Mouse (Mus musculus): ENCODE results near the gene Mid1.
A peak's percentile ranks its signal among the peaks of the same experiment; 100 is the strongest.
"Not testable (repeated sequence)": the region's sequence is repeated elsewhere in the genome, so short reads cannot be mapped to it uniquely, and the experiment has no call there.

Mid1 gene

DNA sequence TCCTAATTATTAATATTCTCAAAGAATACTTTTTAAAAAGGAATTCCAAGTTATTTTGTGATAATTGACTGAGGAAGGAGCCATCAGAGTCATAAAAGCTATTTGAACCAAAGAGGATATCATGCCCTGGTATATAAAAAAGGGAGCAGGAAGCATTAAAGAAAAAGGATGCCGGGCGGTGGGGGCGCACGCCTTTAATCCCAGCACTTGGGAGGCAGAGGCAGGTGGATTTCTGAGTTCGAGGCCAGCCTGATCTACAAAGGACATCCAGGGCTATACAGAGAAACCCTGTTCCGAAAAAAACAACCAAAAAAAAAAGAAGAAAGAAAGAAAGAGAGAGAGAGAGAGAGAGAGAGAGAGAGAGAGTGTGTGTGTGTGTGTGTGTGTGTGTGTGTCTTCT lies 286.6 kb downstream of the Mid1 start:
- peak; percentile 1 for DNase-seq (ENCODE audit: low read depth)

GRCm38 (mm10) chrX:169972131-169972530 lies 287.1 kb downstream of the Mid1 start:
- not testable (repeated sequence) for DNase-seq (ENCODE audit: low read depth)

GRCm38 (mm10) chrX:169972791-169973494 lies 287.9 kb downstream of the Mid1 start:
- DNase-seq (ENCODE audit: low read depth), result peak; percentile 82

GRCm38 (mm10) chrX:169973806-169974205 lies 288.8 kb downstream of the Mid1 start:
- DNase-seq (ENCODE audit: low read depth), result peak; percentile 61

- peak; percentile 39 for DNase-seq (ENCODE audit: low read depth)
Measured at GRCm38 (mm10) chrX:169974456-169974855, 289.5 kb downstream of the Mid1 start.

DNA sequence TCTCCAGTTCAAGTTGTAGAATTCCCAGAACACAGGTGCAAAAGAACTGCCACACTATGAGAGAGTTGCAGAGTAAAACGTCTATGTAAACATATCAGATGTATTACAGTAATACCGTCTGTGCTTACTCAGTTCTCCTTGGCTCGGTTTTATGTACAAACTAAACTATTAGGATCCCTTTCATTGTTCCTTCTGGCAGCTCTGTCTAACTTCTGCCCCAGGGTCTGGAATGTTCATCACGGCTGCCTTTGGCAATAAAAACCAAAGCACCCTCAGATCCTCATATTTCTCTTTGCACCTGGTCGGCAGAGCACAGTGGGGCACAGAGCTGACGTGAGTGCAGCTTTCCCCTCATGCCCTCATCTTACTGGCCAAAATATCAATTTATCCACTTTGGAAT lies 290.0 kb downstream of the Mid1 start:
- not testable (repeated sequence) for DNase-seq (ENCODE audit: low read depth)

- DNase-seq (ENCODE audit: low read depth), result not testable (repeated sequence)
Measured at GRCm38 (mm10) chrX:169975681-169976131, 290.7 kb downstream of the Mid1 start.

DNA sequence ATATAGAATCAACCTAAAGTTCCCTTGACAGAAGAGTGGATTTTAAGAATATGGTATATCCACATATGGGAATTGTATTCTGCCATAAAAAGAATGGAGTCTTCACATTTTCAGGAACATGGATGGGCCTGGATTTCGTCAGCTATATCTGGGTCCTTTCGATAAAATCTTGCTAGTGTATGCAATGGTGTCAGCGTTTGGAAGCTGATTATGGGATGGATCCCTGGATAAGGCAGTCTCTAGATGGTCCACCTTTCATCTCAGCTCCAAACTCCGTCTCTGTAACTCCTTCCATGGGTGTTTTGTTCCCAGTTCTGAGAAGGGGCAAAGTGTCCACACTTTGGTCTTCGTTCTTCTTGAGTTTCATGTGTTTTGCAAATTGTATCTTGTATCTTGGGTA lies 291.3 kb downstream of the Mid1 start:
- not testable (repeated sequence) for DNase-seq (ENCODE audit: low read depth)

GRCm38 (mm10) chrX:169977856-169978435 lies 292.9 kb downstream of the Mid1 start:
- peak; percentile 39 for DNase-seq (ENCODE audit: low read depth)

DNA sequence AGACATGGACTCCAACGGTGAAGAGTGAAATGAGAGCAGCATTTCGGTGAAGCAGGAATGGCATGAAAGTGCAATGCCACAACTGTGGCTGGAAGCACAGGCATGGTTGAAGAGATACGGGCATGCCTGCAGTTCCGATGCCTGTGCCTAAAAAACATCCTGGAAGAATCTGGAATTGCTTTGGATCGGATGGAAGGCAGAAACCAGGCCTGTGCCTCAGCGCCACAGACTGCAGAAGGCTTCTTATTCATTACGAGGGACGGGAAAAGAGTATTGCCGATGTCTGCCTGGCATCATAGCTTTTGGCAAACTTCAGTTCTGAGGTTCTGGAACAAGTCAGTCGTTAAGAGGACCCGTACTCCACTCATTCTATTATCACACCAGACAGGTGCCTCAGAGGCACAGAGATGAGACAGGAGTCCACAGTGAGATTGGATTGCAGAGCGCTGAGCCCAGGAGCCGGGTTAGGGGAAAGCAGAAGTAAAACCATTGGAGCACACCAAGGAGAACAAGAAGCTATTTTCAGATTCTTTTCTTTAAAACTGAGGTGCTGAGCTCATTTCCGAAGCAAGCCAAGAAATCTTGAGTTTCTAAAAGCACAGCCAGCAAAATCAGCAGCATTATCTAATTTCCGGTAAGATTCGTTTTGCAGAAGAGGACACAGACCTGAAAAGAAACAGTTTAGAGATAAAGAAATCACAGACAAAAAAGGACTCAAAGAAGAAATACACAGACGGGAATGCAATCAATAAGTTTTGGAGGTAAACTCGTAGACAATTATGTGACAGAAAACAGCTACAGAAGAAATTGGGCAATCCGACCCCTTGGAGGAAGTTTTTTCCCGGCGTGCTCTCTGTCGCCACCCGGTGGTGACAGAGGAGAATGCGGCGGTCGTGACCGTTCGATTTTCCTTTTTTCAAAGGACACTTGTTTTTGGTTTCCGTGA lies 293.7 kb downstream of the Mid1 start:
- peak; percentile 89 for DNase-seq (ENCODE audit: low read depth)

DNA sequence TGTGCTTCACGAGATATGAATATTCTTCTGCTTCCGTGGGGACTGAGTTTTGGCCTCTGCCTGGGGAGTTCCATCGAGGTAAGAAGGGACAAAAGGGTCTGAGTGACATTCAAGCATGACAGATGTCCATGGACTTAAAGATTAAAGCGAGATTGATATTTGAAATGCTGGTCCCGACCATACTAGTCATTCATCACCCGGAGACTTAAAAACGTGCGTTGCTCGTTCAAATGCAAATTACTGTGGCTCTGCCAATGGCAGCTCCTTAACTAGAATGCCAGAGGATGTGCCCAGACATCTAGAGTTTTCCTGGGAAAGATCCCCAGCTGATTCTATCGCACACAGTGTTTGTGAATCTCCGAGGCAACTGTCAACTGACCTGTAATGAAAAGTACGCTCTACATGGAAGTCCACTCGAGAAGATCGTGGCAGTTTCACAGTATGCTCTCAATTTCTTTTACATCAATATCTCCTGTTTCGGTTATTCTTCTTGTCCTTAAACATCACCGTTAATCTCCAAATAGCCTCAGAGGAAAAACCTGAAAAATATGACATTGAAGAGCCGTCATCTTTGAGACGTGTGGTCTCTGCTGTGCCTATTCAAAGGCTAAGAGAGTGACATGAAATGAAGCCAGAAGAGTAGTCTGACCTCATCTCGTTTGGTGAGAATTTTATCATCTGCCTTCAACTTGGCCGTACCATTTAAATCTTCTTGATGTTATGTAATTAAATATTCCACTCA lies 294.6 kb downstream of the Mid1 start:
- DNase-seq (ENCODE audit: low read depth), result peak; percentile 49

- DNase-seq (ENCODE audit: low read depth), result peak; percentile 48
Measured at GRCm38 (mm10) chrX:169980203-169980556, 295.2 kb downstream of the Mid1 start.

DNA sequence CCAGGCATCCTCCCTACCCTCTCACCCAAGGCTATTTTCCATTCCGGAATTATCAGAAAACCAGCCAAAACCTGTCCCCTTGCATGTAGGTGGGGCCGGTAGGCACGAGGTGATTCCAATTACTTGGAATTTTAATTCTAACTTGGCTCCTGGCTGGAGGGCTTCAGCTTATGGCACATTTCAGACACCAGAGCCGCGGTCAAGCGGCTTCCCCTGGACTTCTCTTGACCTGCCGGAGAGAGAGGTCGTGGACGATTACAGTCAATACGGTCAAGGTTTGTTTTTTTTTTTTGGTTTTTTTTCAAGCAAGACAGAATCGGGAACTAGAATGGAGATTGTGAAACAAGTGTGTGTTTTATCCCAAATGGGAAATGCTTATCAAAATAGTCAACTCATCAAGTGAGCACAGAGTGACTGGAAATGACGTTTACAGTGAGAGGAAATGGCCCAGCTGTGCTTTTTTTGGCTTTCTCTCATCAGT lies 295.9 kb downstream of the Mid1 start:
- DNase-seq (ENCODE audit: low read depth), result peak; percentile 23

DNA sequence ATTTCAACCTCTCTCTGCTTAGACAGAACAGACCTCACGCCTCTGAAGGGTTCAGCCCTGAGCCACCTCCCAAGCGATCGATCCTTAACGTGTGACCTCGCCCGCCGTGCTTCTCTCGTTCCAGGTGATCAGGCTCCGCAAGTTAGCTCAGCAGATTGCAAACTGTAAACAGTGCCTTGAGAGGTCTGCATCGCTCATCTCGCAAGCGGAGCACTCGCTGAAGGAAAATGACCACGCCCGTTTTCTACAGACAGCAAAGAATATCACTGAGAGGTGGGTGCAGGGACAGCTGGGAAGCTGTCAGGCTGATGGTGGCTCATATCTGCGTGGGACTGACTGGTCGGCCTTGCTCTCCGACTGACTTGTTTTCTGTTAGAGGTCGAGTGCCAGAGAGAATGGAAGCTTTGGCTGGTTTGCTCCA lies 296.8 kb downstream of the Mid1 start:
- DNase-seq (ENCODE audit: low read depth), result not testable (repeated sequence)

- DNase-seq (ENCODE audit: low read depth), result peak; percentile 42
Measured at GRCm38 (mm10) chrX:169982606-169983400, 297.8 kb downstream of the Mid1 start.

DNA sequence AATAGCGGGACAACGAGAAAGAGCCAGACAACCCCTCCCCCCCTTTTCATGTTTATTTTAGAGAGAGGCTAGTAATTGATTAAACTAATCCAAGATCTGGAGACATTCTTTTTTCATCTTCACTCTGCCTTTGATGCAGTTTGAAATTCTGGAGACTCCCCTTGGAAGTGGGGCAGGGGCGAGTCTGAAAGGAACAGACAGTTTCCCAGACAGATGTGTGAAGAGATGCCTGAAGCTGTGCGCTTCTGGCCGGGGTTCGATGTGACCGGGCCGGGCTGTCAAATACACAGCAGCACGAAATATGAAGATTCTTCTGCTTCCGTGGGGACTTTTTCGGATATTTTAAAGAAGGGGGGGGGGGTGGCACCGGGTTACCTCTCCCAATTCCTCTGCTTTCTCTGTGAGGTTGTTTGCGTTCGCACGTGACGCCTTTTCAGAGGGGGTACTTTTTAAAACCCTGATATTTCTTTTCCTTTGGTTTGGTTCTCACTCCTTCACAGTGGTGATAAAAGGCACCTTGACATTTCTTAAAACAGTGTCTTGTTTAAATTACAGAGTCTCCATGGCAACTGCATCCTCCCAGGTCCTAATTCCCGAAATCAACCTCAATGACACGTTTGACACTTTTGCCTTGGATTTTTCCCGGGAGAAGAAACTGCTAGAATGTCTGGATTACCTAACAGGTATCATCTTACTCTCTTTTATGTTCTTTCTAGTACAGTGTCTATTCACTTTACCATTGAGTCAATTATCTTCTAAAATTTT lies 298.6 kb downstream of the Mid1 start:
- peak; percentile 42 for DNase-seq (ENCODE audit: low read depth)

DNA sequence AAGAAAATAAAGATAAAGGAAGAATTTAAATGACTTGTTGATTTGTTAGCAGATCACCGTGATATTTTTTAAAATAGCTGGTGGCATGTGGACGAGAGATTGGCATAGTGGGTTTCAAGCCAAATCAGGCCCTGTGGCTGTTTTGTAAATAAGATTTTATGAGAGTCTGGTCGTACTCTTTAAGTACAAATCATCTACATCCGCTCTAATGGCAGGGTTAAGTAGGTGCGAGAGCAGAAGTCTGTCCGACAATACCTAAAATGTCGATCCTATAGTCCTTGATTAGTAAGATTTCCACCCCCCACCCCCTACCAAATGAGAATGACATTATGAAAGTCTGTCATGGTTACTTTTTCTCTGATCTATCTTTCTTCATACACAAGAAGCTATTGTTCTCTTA lies 299.3 kb downstream of the Mid1 start:
- not testable (repeated sequence) for DNase-seq (ENCODE audit: low read depth)

- DNase-seq (ENCODE audit: low read depth), result peak; percentile 53
Measured at GRCm38 (mm10) chrX:169984853-169985252, 299.9 kb downstream of the Mid1 start.

DNA sequence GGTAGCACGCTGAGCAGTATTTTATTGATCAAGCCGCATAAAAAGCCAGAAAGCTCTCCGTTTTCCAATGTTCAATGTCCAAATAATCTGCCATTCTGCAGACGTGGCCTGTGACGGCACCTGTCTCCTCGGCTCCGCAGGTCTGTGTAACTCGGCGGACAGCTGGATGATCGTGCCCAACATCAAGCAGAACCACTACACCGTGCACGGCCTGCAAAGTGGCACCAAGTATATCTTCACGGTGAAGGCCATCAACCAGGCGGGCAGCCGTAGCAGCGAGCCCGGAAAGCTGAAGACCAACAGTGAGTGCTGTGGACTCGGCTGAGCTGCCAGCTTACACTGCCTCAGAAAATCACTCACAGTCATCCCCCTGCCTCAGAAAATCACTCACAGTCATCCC lies 300.8 kb downstream of the Mid1 start:
- DNase-seq (ENCODE audit: low read depth), result peak; percentile 42
